Mouse (Mus musculus) midbrain, embryonic 14.5 days (tissue): Measurements from ENCODE around the gene Pcdh15. TPM values are rescaled to one million over a fixed set of nuclear protein-coding genes. Genes with fewer than 3 reads are reported as not detected.
A peak's percentile ranks its signal among the peaks of the same experiment; 100 is the strongest.

Source experiments
- ATAC-seq: fragments of 200-750 bp; cut with Nextera tagmentation; 2 replicates; pipeline ENCODE4 v1.8.0; 2017; ENCODE audit warnings: moderate number of reproducible peaks, moderate library complexity; ENCODE audit not compliant: low FRiP score, low TSS enrichment
- DNase-seq: peaks from one replicate; pipeline ENCODE4 v3.0.0-alpha.2; 2015
- H3K27ac ChIP-seq: fragments of 300-500 bp; sonication (generic); replicated peaks from 2 replicates; pipeline ENCODE4 v1.5.1; 2014; ENCODE audit warnings: mild to moderate bottlenecking, low read depth, low read length, moderate library complexity
- H3K27me3 ChIP-seq: fragments of 300-500 bp; sonication (generic); 2 replicates; pipeline ENCODE4 v1.6.1; 2014; ENCODE audit warnings: low read length, control low read depth, mixed read lengths; ENCODE audit not compliant: control insufficient read depth, insufficient read depth
- H3K36me3 ChIP-seq: fragments of 300-500 bp; sonication (generic); 2 replicates; pipeline ENCODE4 v1.6.1; 2014; ENCODE audit warnings: low read length, control low read depth; ENCODE audit not compliant: control insufficient read depth, insufficient read depth
- H3K4me1 ChIP-seq: fragments of 300-500 bp; sonication (generic); 2 replicates; pipeline ENCODE4 v1.6.1; 2014; ENCODE audit warnings: mild to moderate bottlenecking, antibody characterized with exemption, low read length, control low read depth; ENCODE audit not compliant: control insufficient read depth, insufficient read depth
- H3K4me2 ChIP-seq: fragments of 300-500 bp; sonication (generic); 2 replicates; pipeline ENCODE4 v1.6.1; 2014; ENCODE audit warnings: mild to moderate bottlenecking, low read length, moderate library complexity
- H3K4me3 ChIP-seq: fragments of 300-500 bp; sonication (generic); replicated peaks from 2 replicates; pipeline ENCODE4 v1.5.1; 2014; ENCODE audit warnings: low read depth, low read length
- H3K9ac ChIP-seq: fragments of 300-500 bp; sonication (generic); replicated peaks from 2 replicates; pipeline ENCODE4 v1.6.1; 2014; ENCODE audit warnings: mild to moderate bottlenecking, low read length, moderate library complexity
- H3K9me3 ChIP-seq: fragments of 300-500 bp; sonication (generic); 2 replicates; pipeline ENCODE4 v1.6.1; 2016; ENCODE audit warnings: low read length, control low read depth, mixed read lengths; ENCODE audit not compliant: control insufficient read depth
- WGBS: fragments of 180-500 bp; shearing (Covaris S2); extraction: QIAGEN DNeasy Blood & Tissue Kit; methylation state at CpG from one replicate; pipeline ENCODE4 v1.1.7; 2014; 5-methylcytosine and 5-hydroxymethylcytosine counted together
- polyA plus RNA-seq: library from polyadenylated mRNA; unstranded; fragments of >200 nt; fragmentation: Nextera tagmentation; extraction: Ambion mirVana; gene quantifications from 2 replicates; pipeline ENCODE4 v1.2.1, GENCODE M21; 2014

Pcdh15 gene
- 10.4 and 11.2 TPM in 2 replicates for polyA plus RNA-seq

- Histone ChIP-seq H3K27ac (peak within 1 kb of the TSS; percentile 72), H3K9me3 (no peaks in the 10 kb centered on the region), H3K9ac (peak within 1 kb of the TSS; percentile 72), H3K4me1 (peaks cover 9% of the 10 kb centered on the region; the same call in 1 of the 2 replicates), H3K4me3 (peak within 1 kb of the TSS; percentile 67), H3K4me2 (peak within 1 kb of the TSS; percentile 86), H3K36me3 (no peaks in the 10 kb centered on the region), H3K27me3 (peaks cover 7% of the 10 kb centered on the region; the same call in 1 of the 2 replicates)
- ATAC-seq (peak; percentile 28; the same call in 1 of the 2 replicates), DNase-seq (peak; percentile 72)
- WGBS, result 1% methylated on average over 78 of the region's 79 CpGs
Measured at GRCm38 (mm10) chr10:73098966-73099845, at the start of gene Pcdh15. Gene Pcdh15, plus strand, starts transcription at chr10:73099342.

GRCm38 (mm10) chr10:73052074-73052473 lies 47.1 kb upstream of the Pcdh15 start:
- no peaks in the 10 kb centered on the region for H3K4me1 ChIP-seq
- H3K4me3 ChIP-seq, result no peak overlapping the region
- H3K27ac ChIP-seq, result no peak overlapping the region
- H3K4me2 ChIP-seq, result no peak overlapping the region
- H3K9me3 ChIP-seq, result no peaks in the 10 kb centered on the region
- ATAC-seq, result no peak
- no peak for DNase-seq
- H3K27me3 ChIP-seq, result no peaks in the 10 kb centered on the region
- H3K36me3 ChIP-seq, result no peaks in the 10 kb centered on the region
- WGBS, result 87% methylated on average over 6 of the region's 6 CpGs
- H3K9ac ChIP-seq, result no peak overlapping the region

GRCm38 (mm10) chr10:73059726-73060230 lies 39.4 kb upstream of the Pcdh15 start:
- ATAC-seq (no peak), DNase-seq (no peak)
- Histone ChIP-seq H3K9me3 (no peaks in the 10 kb centered on the region), H3K4me3 (no peak overlapping the region), H3K4me2 (no peak overlapping the region), H3K27ac (no peak overlapping the region), H3K36me3 (no peaks in the 10 kb centered on the region), H3K4me1 (no peaks in the 10 kb centered on the region), H3K9ac (no peak overlapping the region), H3K27me3 (no peaks in the 10 kb centered on the region)
- WGBS, result 79% methylated on average over 2 of the region's 2 CpGs

GRCm38 (mm10) chr10:73086703-73087102 lies 12.4 kb upstream of the Pcdh15 start:
- Histone ChIP-seq H3K4me1 (no peaks in the 10 kb centered on the region), H3K27me3 (no peaks in the 10 kb centered on the region), H3K27ac (no peak overlapping the region), H3K4me2 (no peak overlapping the region), H3K4me3 (no peak overlapping the region), H3K9me3 (no peaks in the 10 kb centered on the region), H3K36me3 (no peaks in the 10 kb centered on the region), H3K9ac (no peak overlapping the region)
- 61% methylated on average over 5 of the region's 5 CpGs for WGBS
- no peak for DNase-seq
- ATAC-seq, result no peak

- under 1% methylated on average over 17 of the region's 17 CpGs for WGBS
- peak overlapping the region; percentile 84 for H3K4me2 ChIP-seq
- DNase-seq (peak; percentile 85), ATAC-seq (peak; percentile 74)
- H3K4me3 ChIP-seq, result peak overlapping the region; percentile 51
- H3K4me1 ChIP-seq, result peaks cover 9% of the 10 kb centered on the region; the same call in 1 of the 2 replicates
- peak overlapping the region; percentile 49 for H3K27ac ChIP-seq
- H3K36me3 ChIP-seq, result no peaks in the 10 kb centered on the region
- H3K9ac ChIP-seq, result peak overlapping the region; percentile 42
- H3K27me3 ChIP-seq, result peaks cover 7% of the 10 kb centered on the region; the same call in 1 of the 2 replicates
- no peaks in the 10 kb centered on the region for H3K9me3 ChIP-seq
Measured at GRCm38 (mm10) chr10:73096531-73097135, 2.5 kb upstream of the Pcdh15 start.

- ATAC-seq (peak; percentile 46), DNase-seq (peak; percentile 62)
- peak overlapping the region; percentile 49 for H3K27ac ChIP-seq
- H3K4me2 ChIP-seq, result peak overlapping the region; percentile 84
- peak overlapping the region; percentile 42 for H3K9ac ChIP-seq
- no peaks in the 10 kb centered on the region for H3K9me3 ChIP-seq
- peaks cover 9% of the 10 kb centered on the region; the same call in 1 of the 2 replicates for H3K4me1 ChIP-seq
- H3K27me3 ChIP-seq, result peaks cover 7% of the 10 kb centered on the region; the same call in 1 of the 2 replicates
- H3K36me3 ChIP-seq, result no peaks in the 10 kb centered on the region
- 4% methylated on average over 7 of the region's 7 CpGs for WGBS
- peak overlapping the region; percentile 51 for H3K4me3 ChIP-seq
Measured at GRCm38 (mm10) chr10:73097176-73097575, 2.0 kb upstream of the Pcdh15 start.

- Histone ChIP-seq H3K4me3 (peak overlapping the region; percentile 51; the same call in 1 of the 2 replicates), H3K4me2 (peak overlapping the region; percentile 84), H3K4me1 (peaks cover 9% of the 10 kb centered on the region; the same call in 1 of the 2 replicates), H3K27ac (no peak overlapping the region), H3K9ac (no peak overlapping the region; the same call in 1 of the 2 replicates), H3K9me3 (no peaks in the 10 kb centered on the region), H3K27me3 (peaks cover 7% of the 10 kb centered on the region; the same call in 1 of the 2 replicates), H3K36me3 (no peaks in the 10 kb centered on the region)
- DNase-seq, result peak; percentile 90
- peak; percentile 47 for ATAC-seq
- WGBS, result under 1% methylated on average over 17 of the region's 17 CpGs
Measured at GRCm38 (mm10) chr10:73097979-73098378, 1.2 kb upstream of the Pcdh15 start.

- peak overlapping the region; percentile 86 for H3K4me2 ChIP-seq
- no peaks in the 10 kb centered on the region for H3K36me3 ChIP-seq
- H3K9ac ChIP-seq, result peak overlapping the region; percentile 72
- H3K9me3 ChIP-seq, result no peaks in the 10 kb centered on the region
- peaks cover 9% of the 10 kb centered on the region; the same call in 1 of the 2 replicates for H3K4me1 ChIP-seq
- peak; percentile 67; the same call in 1 of the 2 replicates for ATAC-seq
- WGBS, result under 1% methylated on average over 37 of the region's 37 CpGs
- H3K27ac ChIP-seq, result peak overlapping the region; percentile 72
- H3K27me3 ChIP-seq, result peaks cover 7% of the 10 kb centered on the region; the same call in 1 of the 2 replicates
- peak overlapping the region; percentile 67 for H3K4me3 ChIP-seq
- peak; percentile 71 for DNase-seq
Measured at GRCm38 (mm10) chr10:73099846-73100241, 702 bp downstream of the Pcdh15 start.
